Mouse (Mus musculus) small intestine, adult 2 months (tissue): ENCODE measurements around the gene Hoxc10. TPM values are rescaled to one million over a fixed set of nuclear protein-coding genes. Genes with fewer than 3 reads are reported as not detected.
A peak's percentile ranks its signal among the peaks of the same experiment; 100 is the strongest.

Source experiments
- H3K27ac ChIP-seq: fragments of 200-500 bp; 2 replicates; pipeline ENCODE4 v1.5.1; 2012; ENCODE audit warnings: low read depth, low read length, control low read depth, inconsistent platforms; ENCODE audit not compliant: insufficient read depth
- H3K27me3 ChIP-seq: fragments of 200-500 bp; 2 replicates; pipeline ENCODE4 v1.6.1; 2012; ENCODE audit warnings: mild to moderate bottlenecking, moderate library complexity, low read length, inconsistent platforms; ENCODE audit not compliant: control insufficient read depth, insufficient read depth
- H3K36me3 ChIP-seq: fragments of 200-500 bp; 2 replicates; pipeline ENCODE4 v1.6.1; 2012; ENCODE audit warnings: mild to moderate bottlenecking, low read length, control low read depth, inconsistent platforms; ENCODE audit not compliant: control insufficient read depth, insufficient read depth
- H3K4me1 ChIP-seq: fragments of 200-500 bp; 2 replicates; pipeline ENCODE4 v1.6.1; 2012; ENCODE audit warnings: low read length, inconsistent platforms, mixed read lengths; ENCODE audit not compliant: control insufficient read depth, insufficient read depth, insufficient read length
- H3K4me3 ChIP-seq: fragments of 200-500 bp; 2 replicates; pipeline ENCODE4 v1.5.1; 2012; ENCODE audit warnings: low read depth, mild to moderate bottlenecking, control low read depth, inconsistent platforms, low read length, moderate library complexity
- CTCF ChIP-seq: fragments of 200-500 bp; IDR thresholded peaks from 2 replicates; pipeline ENCODE4 v1.5.1; 2012; ENCODE audit warnings: low read depth, mild to moderate bottlenecking, control low read depth, inconsistent platforms, low read length, moderate library complexity, mixed read lengths; ENCODE audit not compliant: insufficient replicate concordance, insufficient read length; ENCODE audit errors: extremely low read depth
- POLR2A ChIP-seq: fragments of 200-500 bp; IDR thresholded peaks from 2 replicates; pipeline ENCODE4 v1.6.1; 2012; ENCODE audit warnings: low read depth, mild to moderate bottlenecking, control low read depth, inconsistent platforms, low read length, moderate library complexity
- WGBS: fragments of 180-500 bp; shearing (Covaris S2); methylation state at CpG from one replicate; pipeline ENCODE4 v1.1.7; 2018; 5-methylcytosine and 5-hydroxymethylcytosine counted together
- polyA plus RNA-seq: library from polyadenylated mRNA; depleted of rRNA; stranded (reverse); fragments of >200 nt; gene quantifications from 2 replicates; pipeline ENCODE4 v1.2.3, GENCODE M21; 2012

The Hoxc10 gene
- polyA plus RNA-seq, 1 experiment = not detected

- Histone ChIP-seq H3K27ac (no peak overlapping the region), H3K36me3 (no peaks in the 10 kb centered on the region), H3K4me1 (peaks cover 3% of the 10 kb centered on the region), H3K4me3 (no peak overlapping the region), H3K27me3 (peaks cover 85% of the 10 kb centered on the region)
- WGBS = 10% methylated on average over 26 of the region's 26 CpGs
- TF ChIP-seq POLR2A = no peak
- no peak for TF ChIP-seq CTCF
Measured at GRCm38 (mm10) chr15:102965003-102965891, 1.3 kb upstream of the Hoxc10 start.

DNA sequence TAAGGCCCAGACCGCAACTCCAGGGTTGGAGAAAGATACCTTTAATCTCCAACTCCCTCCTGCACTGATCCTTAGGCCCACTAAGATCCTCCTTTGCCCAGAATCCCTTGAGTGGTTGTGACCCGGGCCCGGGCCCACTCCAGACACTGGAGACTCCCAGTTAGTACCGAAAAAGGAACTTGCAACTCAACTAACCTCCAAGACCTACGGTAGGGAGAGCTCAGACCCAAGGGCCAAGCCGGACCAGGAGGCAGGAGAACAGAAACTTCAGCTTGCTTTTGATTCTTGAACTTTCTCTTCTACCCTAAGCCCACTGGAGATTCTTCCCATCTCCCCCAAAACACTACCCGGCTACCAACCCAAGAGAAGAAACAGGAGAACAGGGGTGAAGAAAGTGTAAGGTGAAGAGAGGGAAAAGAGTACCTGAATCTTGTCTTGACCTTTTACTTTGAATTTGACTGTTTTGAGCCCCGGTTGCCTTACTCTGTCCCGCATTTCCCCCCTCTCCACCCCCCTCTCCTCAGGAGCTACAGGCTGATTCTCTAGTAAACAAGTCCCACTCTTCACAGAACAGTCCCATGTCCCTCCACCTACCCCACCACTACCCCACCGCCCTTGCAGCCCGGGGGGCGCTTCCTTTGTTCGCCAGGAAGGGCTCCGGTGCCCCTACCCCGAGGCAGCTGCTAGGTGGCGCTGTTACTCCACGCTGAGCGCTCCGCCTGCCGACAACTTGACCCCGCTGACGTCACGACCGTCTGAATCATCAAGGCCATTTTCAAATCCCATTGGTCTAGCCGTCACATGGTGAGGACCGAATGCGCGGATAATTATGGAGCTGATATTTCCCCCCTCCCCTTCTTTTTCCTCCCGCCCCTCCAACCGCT lies 462 bp upstream of the Hoxc10 start:
- no peak overlapping the region for H3K27ac ChIP-seq

DNA sequence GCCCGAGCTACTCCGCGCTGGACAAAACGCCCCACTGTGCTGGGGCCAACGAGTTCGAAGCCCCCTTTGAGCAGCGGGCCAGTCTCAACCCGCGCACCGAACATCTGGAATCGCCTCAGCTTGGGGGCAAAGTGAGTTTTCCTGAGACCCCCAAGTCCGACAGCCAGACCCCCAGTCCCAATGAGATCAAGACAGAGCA lies 615 bp downstream of the Hoxc10 start, which contains the start of gene Hoxc5:
TSS of gene Hoxc5 (plus strand) at position 132 of the 199 bp plus-strand sequence.
- WGBS = 13% methylated on average over 12 of the region's 12 CpGs
- no peak for TF ChIP-seq POLR2A
- no peak for TF ChIP-seq CTCF
- Histone ChIP-seq H3K36me3 (no peaks in the 10 kb centered on the region), H3K27ac (no peak within 1 kb of the TSS), H3K4me3 (no peak within 1 kb of the TSS), H3K4me1 (peaks cover 3% of the 10 kb centered on the region), H3K27me3 (peaks cover 88% of the 10 kb centered on the region)

More for the DNA sequence above, 462 bp upstream of the Hoxc10 start:
- Histone ChIP-seq H3K4me3 (no peak overlapping the region), H3K27me3 (peaks cover 86% of the 10 kb centered on the region), H3K36me3 (no peaks in the 10 kb centered on the region), H3K4me1 (peaks cover 3% of the 10 kb centered on the region)
- 9% methylated on average over 29 of the region's 30 CpGs for WGBS
- TF ChIP-seq POLR2A (no peak), CTCF (peak; percentile 64)

DNA sequence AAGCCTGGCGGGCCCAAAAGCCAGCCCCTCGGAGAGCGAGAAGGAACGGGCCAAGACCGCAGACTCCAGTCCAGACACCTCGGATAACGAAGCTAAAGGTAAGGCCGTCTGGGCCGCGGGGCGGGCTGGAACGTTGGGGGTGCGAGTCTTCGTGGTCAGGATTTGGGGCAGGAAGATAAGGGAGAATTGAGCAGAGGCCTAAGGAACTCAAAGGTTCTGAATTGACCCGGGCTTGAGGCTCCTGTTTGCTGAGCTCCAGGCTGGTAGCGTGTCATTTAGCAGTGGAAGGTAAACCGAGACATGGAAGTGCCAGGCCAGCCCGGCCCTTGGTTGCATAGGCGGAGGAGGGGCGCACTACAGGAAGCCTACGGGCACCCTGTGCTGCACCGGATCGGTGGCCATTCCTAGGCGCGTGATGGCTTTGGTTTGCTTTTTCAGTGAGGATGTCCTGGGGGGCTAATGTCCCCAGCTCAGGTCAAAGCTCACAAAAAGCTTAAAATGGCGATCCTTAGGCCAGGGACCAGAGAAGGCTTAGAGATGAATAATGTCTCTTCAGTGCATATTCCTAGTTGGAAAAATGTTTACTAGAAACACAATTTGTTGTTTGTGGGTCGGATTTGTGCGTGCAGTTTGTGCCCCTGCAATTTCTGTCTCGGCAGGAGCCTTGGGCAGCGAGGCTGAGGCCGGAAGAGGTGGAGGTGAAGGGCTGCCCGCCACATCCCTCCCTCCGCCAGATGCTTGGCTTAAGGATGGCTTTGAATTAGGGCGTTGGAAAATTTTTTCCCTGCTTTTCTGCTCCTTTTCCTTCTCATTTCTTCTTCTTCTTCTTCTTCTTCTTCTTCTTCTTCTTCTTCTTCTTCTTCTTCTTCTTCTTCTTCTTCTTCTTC lies 1.2 kb downstream of the Hoxc10 start:
- H3K36me3 ChIP-seq = no peaks in the 10 kb centered on the region
- TF ChIP-seq CTCF (no peak), POLR2A (no peak)
- peaks cover 3% of the 10 kb centered on the region for H3K4me1 ChIP-seq
- peaks cover 88% of the 10 kb centered on the region for H3K27me3 ChIP-seq
- WGBS = 7% methylated on average over 34 of the region's 34 CpGs
- H3K4me3 ChIP-seq = no peak overlapping the region
- H3K27ac ChIP-seq = no peak overlapping the region

DNA sequence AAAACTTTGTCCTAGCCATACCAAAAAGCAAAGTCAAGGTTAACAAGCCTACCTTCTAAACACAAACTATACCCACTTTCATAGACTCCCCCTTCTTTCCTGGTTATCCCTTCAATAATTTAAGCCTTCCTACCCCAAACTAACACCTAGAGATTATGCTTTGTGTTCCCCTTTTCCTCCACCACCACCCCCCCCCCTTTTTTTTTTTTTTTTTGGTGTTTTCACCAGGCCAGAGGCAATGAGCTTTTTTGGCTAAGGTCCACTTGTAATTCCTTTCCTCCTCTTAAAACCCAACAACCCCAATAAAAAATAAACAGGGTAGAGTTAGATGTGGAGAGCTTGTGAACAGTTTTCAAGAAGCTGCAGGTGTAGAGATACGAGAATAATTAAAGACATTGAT lies 2.7 kb downstream of the Hoxc10 start:
- H3K27me3 ChIP-seq = peaks cover 89% of the 10 kb centered on the region
- TF ChIP-seq POLR2A = no peak
- no peak for TF ChIP-seq CTCF
- 52% methylated on average over 1 of the region's 1 CpGs for WGBS
- no peak overlapping the region for H3K4me3 ChIP-seq
- no peaks in the 10 kb centered on the region for H3K36me3 ChIP-seq
- no peaks in the 10 kb centered on the region; the same call in 1 of the 2 replicates for H3K4me1 ChIP-seq
- H3K27ac ChIP-seq = no peak overlapping the region

DNA sequence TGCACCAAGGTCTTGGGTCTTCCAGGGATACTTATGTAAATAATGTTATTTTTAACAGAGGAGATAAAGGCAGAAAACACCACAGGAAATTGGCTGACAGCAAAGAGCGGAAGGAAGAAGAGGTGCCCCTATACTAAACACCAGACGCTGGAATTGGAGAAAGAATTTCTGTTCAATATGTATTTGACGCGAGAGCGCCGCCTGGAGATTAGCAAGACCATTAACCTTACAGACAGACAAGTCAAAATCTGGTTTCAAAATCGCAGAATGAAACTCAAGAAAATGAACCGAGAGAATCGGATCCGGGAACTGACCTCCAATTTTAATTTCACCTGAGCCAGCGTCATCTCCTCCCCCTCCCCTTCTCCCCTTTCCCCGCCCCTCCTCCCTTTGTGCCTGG lies 4.1 kb downstream of the Hoxc10 start:
- Histone ChIP-seq H3K27me3 (peaks cover 85% of the 10 kb centered on the region), H3K27ac (no peak overlapping the region)
- WGBS = 2% methylated on average over 12 of the region's 12 CpGs

More for the DNA sequence above, 4.1 kb downstream of the Hoxc10 start:
- no peak for TF ChIP-seq CTCF
- TF ChIP-seq POLR2A = no peak
- Histone ChIP-seq H3K4me3 (no peak overlapping the region), H3K36me3 (no peaks in the 10 kb centered on the region), H3K4me1 (no peaks in the 10 kb centered on the region; the same call in 1 of the 2 replicates)
